Mouse (Mus musculus): ENCODE results near the gene Nme7. TPM values are rescaled to one million over a fixed set of nuclear protein-coding genes. Genes with fewer than 3 reads are reported as not detected.

Nme7 gene
- polyA plus RNA-seq, 1 experiment: 10.7 TPM

GRCm38 (mm10) chr1:164474310-164474709 lies 170.4 kb downstream of the Nme7 start:
- TF ChIP-seq E2F4 (IDR thresholded peaks at IDR 0.05; ENCODE audit: insufficient read depth): no peak
- TF ChIP-seq USF1 (IDR thresholded peaks at IDR 0.05; ENCODE audit: low read depth): no peak
- no peak for TF ChIP-seq TCF3 (IDR thresholded peaks at IDR 0.05; ENCODE audit: insufficient read length, low read depth)
- no peak for TF ChIP-seq MAX (IDR thresholded peaks at IDR 0.05; ENCODE audit: low read depth)
- no peak for TF ChIP-seq TCF12 (IDR thresholded peaks at IDR 0.05; ENCODE audit: insufficient read depth, poor library complexity, severe bottlenecking)
- no peak for TF ChIP-seq REST (IDR thresholded peaks at IDR 0.05; ENCODE audit: insufficient read depth, insufficient read length)
- TF ChIP-seq CEBPB (IDR thresholded peaks at IDR 0.05; ENCODE audit: insufficient read depth, poor library complexity, severe bottlenecking): no peak
- no peak for TF ChIP-seq MYOD1 (IDR thresholded peaks at IDR 0.05; ENCODE audit: control insufficient read depth in 1 of 3, insufficient read length in 2 of 3, low read depth in 2 of 3)
- TF ChIP-seq SRF (IDR thresholded peaks at IDR 0.05; ENCODE audit: control insufficient read depth, insufficient read length, low read depth): no peak
- TF ChIP-seq MYOG (IDR thresholded peaks at IDR 0.05; ENCODE audit: control insufficient read depth in 1 of 3, insufficient read depth in 1 of 3, insufficient read length in 2 of 3, low read depth in 2 of 3): no peak
- TF ChIP-seq POLR2AphosphoS2 (IDR thresholded peaks at IDR 0.05; ENCODE audit: insufficient read length, low read depth): no peak
- no peak for TF ChIP-seq POLR2A (IDR thresholded peaks at IDR 0.05; ENCODE audit: insufficient read length, low read depth)
- no peaks in the 10 kb centered on the region for H3K36me3 ChIP-seq (ENCODE audit: control insufficient read depth, insufficient read depth)
- no peak overlapping the region for H3ac ChIP-seq (ENCODE audit: control insufficient read depth, insufficient read length)
- no peaks in the 10 kb centered on the region for H3K27me3 ChIP-seq (ENCODE audit: control insufficient read depth, insufficient read depth, insufficient read length)
- H3K79me2 ChIP-seq (ENCODE audit: control insufficient read depth, insufficient read depth): no peaks in the 10 kb centered on the region
- H3K4me2 ChIP-seq (ENCODE audit: low read depth): no peak overlapping the region
- H3K4me3 ChIP-seq: no peak overlapping the region

GRCm38 (mm10) chr1:164474778-164475511 lies 171.0 kb downstream of the Nme7 start:
- Histone ChIP-seq H3K79me2 (ENCODE audit: control insufficient read depth, insufficient read depth) (no peaks in the 10 kb centered on the region), H3K4me2 (ENCODE audit: low read depth) (no peak overlapping the region), H3K36me3 (ENCODE audit: control insufficient read depth, insufficient read depth) (no peaks in the 10 kb centered on the region), H3ac (ENCODE audit: control insufficient read depth, insufficient read length) (no peak overlapping the region), H3K4me3 (no peak overlapping the region), H3K27me3 (ENCODE audit: control insufficient read depth, insufficient read depth, insufficient read length) (no peaks in the 10 kb centered on the region)
- TF ChIP-seq USF1 (IDR thresholded peaks at IDR 0.05; ENCODE audit: low read depth) (no peak), MYOG (IDR thresholded peaks at IDR 0.05; ENCODE audit: control insufficient read depth in 1 of 3, insufficient read depth in 1 of 3, insufficient read length in 2 of 3, low read depth in 2 of 3) (peak; percentile 23 to 64 (median 60)), POLR2AphosphoS2 (IDR thresholded peaks at IDR 0.05; ENCODE audit: insufficient read length, low read depth) (no peak), E2F4 (IDR thresholded peaks at IDR 0.05; ENCODE audit: insufficient read depth) (no peak), MYOD1 (IDR thresholded peaks at IDR 0.05; ENCODE audit: control insufficient read depth in 1 of 3, insufficient read length in 2 of 3, low read depth in 2 of 3) (peak in 2 of 3 experiments; percentile 48 to 81), TCF3 (IDR thresholded peaks at IDR 0.05; ENCODE audit: insufficient read length, low read depth) (peak; percentile 34), SRF (IDR thresholded peaks at IDR 0.05; ENCODE audit: control insufficient read depth, insufficient read length, low read depth) (no peak), REST (IDR thresholded peaks at IDR 0.05; ENCODE audit: insufficient read depth, insufficient read length) (no peak), MAX (IDR thresholded peaks at IDR 0.05; ENCODE audit: low read depth) (no peak), POLR2A (IDR thresholded peaks at IDR 0.05; ENCODE audit: insufficient read length, low read depth) (no peak), TCF12 (IDR thresholded peaks at IDR 0.05; ENCODE audit: insufficient read depth, poor library complexity, severe bottlenecking) (peak; percentile 61), CEBPB (IDR thresholded peaks at IDR 0.05; ENCODE audit: insufficient read depth, poor library complexity, severe bottlenecking) (no peak)

GRCm38 (mm10) chr1:164475895-164476294 lies 172.0 kb downstream of the Nme7 start:
- no peak for TF ChIP-seq SRF (IDR thresholded peaks at IDR 0.05; ENCODE audit: control insufficient read depth, insufficient read length, low read depth)
- no peak for TF ChIP-seq CEBPB (IDR thresholded peaks at IDR 0.05; ENCODE audit: insufficient read depth, poor library complexity, severe bottlenecking)
- TF ChIP-seq TCF12 (IDR thresholded peaks at IDR 0.05; ENCODE audit: insufficient read depth, poor library complexity, severe bottlenecking): no peak
- no peak for TF ChIP-seq E2F4 (IDR thresholded peaks at IDR 0.05; ENCODE audit: insufficient read depth)
- TF ChIP-seq POLR2A (IDR thresholded peaks at IDR 0.05; ENCODE audit: insufficient read length, low read depth): no peak
- TF ChIP-seq MAX (IDR thresholded peaks at IDR 0.05; ENCODE audit: low read depth): no peak
- no peak for TF ChIP-seq USF1 (IDR thresholded peaks at IDR 0.05; ENCODE audit: low read depth)
- TF ChIP-seq MYOD1 (IDR thresholded peaks at IDR 0.05; ENCODE audit: control insufficient read depth in 1 of 3, insufficient read length in 2 of 3, low read depth in 2 of 3): no peak
- TF ChIP-seq TCF3 (IDR thresholded peaks at IDR 0.05; ENCODE audit: insufficient read length, low read depth): no peak
- no peak for TF ChIP-seq POLR2AphosphoS2 (IDR thresholded peaks at IDR 0.05; ENCODE audit: insufficient read length, low read depth)
- TF ChIP-seq MYOG (IDR thresholded peaks at IDR 0.05; ENCODE audit: control insufficient read depth in 1 of 3, insufficient read depth in 1 of 3, insufficient read length in 2 of 3, low read depth in 2 of 3): no peak
- no peak for TF ChIP-seq REST (IDR thresholded peaks at IDR 0.05; ENCODE audit: insufficient read depth, insufficient read length)
- no peaks in the 10 kb centered on the region for H3K27me3 ChIP-seq (ENCODE audit: control insufficient read depth, insufficient read depth, insufficient read length)
- H3K36me3 ChIP-seq (ENCODE audit: control insufficient read depth, insufficient read depth): no peaks in the 10 kb centered on the region
- no peak overlapping the region for H3K4me2 ChIP-seq (ENCODE audit: low read depth)
- H3K79me2 ChIP-seq (ENCODE audit: control insufficient read depth, insufficient read depth): no peaks in the 10 kb centered on the region
- H3K4me3 ChIP-seq: no peak overlapping the region
- no peak overlapping the region for H3ac ChIP-seq (ENCODE audit: control insufficient read depth, insufficient read length)

- no peak overlapping the region for H3K4me3 ChIP-seq
- no peak overlapping the region for H3ac ChIP-seq (ENCODE audit: control insufficient read depth, insufficient read length)
- no peaks in the 10 kb centered on the region for H3K27me3 ChIP-seq (ENCODE audit: control insufficient read depth, insufficient read depth, insufficient read length)
- no peaks in the 10 kb centered on the region for H3K36me3 ChIP-seq (ENCODE audit: control insufficient read depth, insufficient read depth)
- H3K79me2 ChIP-seq (ENCODE audit: control insufficient read depth, insufficient read depth): no peaks in the 10 kb centered on the region
- peak overlapping the region; percentile 19 for H3K4me2 ChIP-seq (ENCODE audit: low read depth)
- TF ChIP-seq MYOG (IDR thresholded peaks at IDR 0.05; ENCODE audit: control insufficient read depth in 1 of 3, insufficient read depth in 1 of 3, insufficient read length in 2 of 3, low read depth in 2 of 3): no peak
- no peak for TF ChIP-seq TCF3 (IDR thresholded peaks at IDR 0.05; ENCODE audit: insufficient read length, low read depth)
- TF ChIP-seq CEBPB (IDR thresholded peaks at IDR 0.05; ENCODE audit: insufficient read depth, poor library complexity, severe bottlenecking): no peak
- no peak for TF ChIP-seq MYOD1 (IDR thresholded peaks at IDR 0.05; ENCODE audit: control insufficient read depth in 1 of 3, insufficient read length in 2 of 3, low read depth in 2 of 3)
- no peak for TF ChIP-seq SRF (IDR thresholded peaks at IDR 0.05; ENCODE audit: control insufficient read depth, insufficient read length, low read depth)
- TF ChIP-seq MAX (IDR thresholded peaks at IDR 0.05; ENCODE audit: low read depth): no peak
- TF ChIP-seq POLR2A (IDR thresholded peaks at IDR 0.05; ENCODE audit: insufficient read length, low read depth): no peak
- TF ChIP-seq USF1 (IDR thresholded peaks at IDR 0.05; ENCODE audit: low read depth): no peak
- TF ChIP-seq POLR2AphosphoS2 (IDR thresholded peaks at IDR 0.05; ENCODE audit: insufficient read length, low read depth): no peak
- TF ChIP-seq TCF12 (IDR thresholded peaks at IDR 0.05; ENCODE audit: insufficient read depth, poor library complexity, severe bottlenecking): no peak
- no peak for TF ChIP-seq E2F4 (IDR thresholded peaks at IDR 0.05; ENCODE audit: insufficient read depth)
- no peak for TF ChIP-seq REST (IDR thresholded peaks at IDR 0.05; ENCODE audit: insufficient read depth, insufficient read length)
These were observed 177.1 kb downstream of the Nme7 start for GRCm38 (mm10) chr1:164480755-164481644.

Measured in myocyte (in vitro differentiated cells).